Mouse (Mus musculus) CH12.LX (cell line): Measurements from ENCODE around the gene Lgr4. TPM values are rescaled to one million over a fixed set of nuclear protein-coding genes. Genes with fewer than 3 reads are reported as not detected.

Experiments used
- DNase-seq: peaks from one replicate; pipeline ENCODE4 v3.0.0-alpha.2; 2013; ENCODE audit errors: extremely low read depth
- H3K27ac ChIP-seq: 2 replicates; pipeline ENCODE4 v1.5.1; 2012; ENCODE audit warnings: low read depth, mild to moderate bottlenecking, control low read depth, moderate library complexity; ENCODE audit not compliant: insufficient read depth
- H3K27me3 ChIP-seq: replicated peaks from 2 replicates; pipeline ENCODE3; 2012; ENCODE audit warnings: inconsistent platforms
- H3K36me3 ChIP-seq, 2 experiments: replicated peaks in 1 of 2; 2 replicates each; pipeline versions ENCODE3 to v1.6.1; 2012; ENCODE audit warnings: inconsistent platforms in 1 of 2, low read length in 1 of 2, mild to moderate bottlenecking in 1 of 2, mixed read lengths in 1 of 2, moderate library complexity in 1 of 2; ENCODE audit not compliant: control insufficient read depth in 1 of 2, insufficient read depth in 1 of 2
- H3K4me1 ChIP-seq, 2 experiments: 2 replicates each; pipeline ENCODE4 v1.6.1; 2012; ENCODE audit warnings: inconsistent platforms in 1 of 2, moderate library complexity in 1 of 2; ENCODE audit not compliant: insufficient read depth in 2 of 2, control insufficient read depth in 1 of 2
- H3K4me2 ChIP-seq: 2 replicates; pipeline ENCODE4 v1.6.1; 2012; ENCODE audit warnings: low read depth, mild to moderate bottlenecking, control low read depth; ENCODE audit not compliant: poor library complexity, insufficient read depth, severe bottlenecking
- H3K4me3 ChIP-seq, 3 experiments: fragments of 150-350 bp in 1 of 3; sonication (generic) in 1 of 3; replicated peaks in 1 of 3; 2 replicates each; pipeline versions ENCODE3 to v1.5.1; 2011 to 2012; ENCODE audit warnings: low read depth in 2 of 3, low read length in 2 of 3, mild to moderate bottlenecking in 2 of 3, moderate library complexity in 2 of 3, control low read depth in 1 of 3, improper control_type of control experiment in 1 of 3, inconsistent platforms in 1 of 3, mixed read lengths in 1 of 3; ENCODE audit not compliant: poor library complexity in 1 of 3
- H3K79me2 ChIP-seq: replicated peaks from 2 replicates; pipeline ENCODE4 v1.6.1; 2012; ENCODE audit warnings: mild to moderate bottlenecking, moderate library complexity; ENCODE audit not compliant: control insufficient read depth, poor library complexity, insufficient read depth, severe bottlenecking; ENCODE audit errors: extremely low read depth
- H3K9ac ChIP-seq: 2 replicates; pipeline ENCODE4 v1.6.1; 2012; ENCODE audit warnings: low read depth, mild to moderate bottlenecking, control low read depth, moderate library complexity; ENCODE audit not compliant: insufficient read depth
- H3K9me3 ChIP-seq: replicated peaks from 2 replicates; pipeline ENCODE3; 2012; ENCODE audit warnings: low read length, inconsistent platforms, mixed read lengths
- BHLHE40 ChIP-seq: IDR thresholded peaks from 2 replicates; pipeline ENCODE4 v1.6.1; 2011; ENCODE audit warnings: mild to moderate bottlenecking, low read depth, low read length, improper control_type of control experiment
- CHD1 ChIP-seq: IDR thresholded peaks from 2 replicates; pipeline ENCODE4 v1.6.1; 2012; ENCODE audit warnings: low read depth, low read length, improper control_type of control experiment, inconsistent platforms
- E2F4 ChIP-seq: IDR thresholded peaks from 2 replicates; pipeline ENCODE4 v1.6.1; 2011; ENCODE audit warnings: low read depth, low read length, improper control_type of control experiment; ENCODE audit not compliant: insufficient replicate concordance
- ELF1 ChIP-seq: IDR thresholded peaks from 2 replicates; pipeline ENCODE4 v1.6.1; 2014; ENCODE audit warnings: low read depth, mild to moderate bottlenecking, inconsistent platforms, low read length, improper control_type of control experiment
- ETS1 ChIP-seq: conservative IDR thresholded peaks from 2 replicates; pipeline ENCODE4 v1.6.1; 2012; ENCODE audit warnings: low read depth, mild to moderate bottlenecking, inconsistent platforms, low read length, improper control_type of control experiment, moderate library complexity
- GABPA ChIP-seq: IDR thresholded peaks from 2 replicates; pipeline ENCODE4 v1.6.1; 2012; ENCODE audit warnings: low read depth, low read length, improper control_type of control experiment, inconsistent platforms; ENCODE audit not compliant: insufficient replicate concordance
- KAT2A ChIP-seq: IDR thresholded peaks from 2 replicates; pipeline ENCODE4 v1.6.1; 2012; ENCODE audit warnings: low read length, improper control_type of control experiment, inconsistent platforms; ENCODE audit not compliant: insufficient replicate concordance
- MAFK ChIP-seq: IDR thresholded peaks from 2 replicates; pipeline ENCODE4 v1.6.1; 2011; ENCODE audit warnings: low read length, improper control_type of control experiment; ENCODE audit not compliant: insufficient replicate concordance
- MAZ ChIP-seq: IDR thresholded peaks from 2 replicates; pipeline ENCODE4 v1.6.1; 2012; ENCODE audit warnings: low read depth, mild to moderate bottlenecking, inconsistent platforms, low read length, improper control_type of control experiment, moderate library complexity
- MEF2A ChIP-seq: IDR thresholded peaks from 2 replicates; pipeline ENCODE4 v1.6.1; 2014; ENCODE audit warnings: low read depth, mild to moderate bottlenecking, inconsistent platforms, low read length, improper control_type of control experiment, borderline replicate concordance
- MYC ChIP-seq: IDR thresholded peaks from 2 replicates; pipeline ENCODE4 v1.6.1; 2011; ENCODE audit warnings: low read depth, mild to moderate bottlenecking, improper control_type of control experiment, low read length
- NELFE ChIP-seq: IDR thresholded peaks from 2 replicates; pipeline ENCODE4 v1.6.1; 2011; ENCODE audit warnings: low read depth, low read length, improper control_type of control experiment
- PAX5 ChIP-seq: IDR thresholded peaks from 2 replicates; pipeline ENCODE4 v1.6.1; 2012; ENCODE audit warnings: low read length, inconsistent platforms, mixed read lengths
- RCOR1 ChIP-seq: conservative IDR thresholded peaks from 2 replicates; pipeline ENCODE4 v1.6.1; 2012; ENCODE audit warnings: low read depth, mild to moderate bottlenecking, inconsistent platforms, low read length, improper control_type of control experiment
- SMC3 ChIP-seq: IDR thresholded peaks from 2 replicates; pipeline ENCODE4 v1.6.1; 2011; ENCODE audit warnings: low read depth, low read length, improper control_type of control experiment
- TCF12 ChIP-seq: IDR thresholded peaks from 2 replicates; pipeline ENCODE4 v1.6.1; 2014; ENCODE audit warnings: low read depth, mild to moderate bottlenecking, inconsistent platforms, low read length, improper control_type of control experiment
- UBTF ChIP-seq: IDR thresholded peaks from 2 replicates; pipeline ENCODE4 v1.6.1; 2012; ENCODE audit warnings: low read depth, mild to moderate bottlenecking, inconsistent platforms, low read length, improper control_type of control experiment, moderate library complexity
- USF2 ChIP-seq: conservative IDR thresholded peaks from 2 replicates; pipeline ENCODE4 v1.6.1; 2011; ENCODE audit warnings: low read depth, low read length, improper control_type of control experiment
- ZNF384 ChIP-seq: IDR thresholded peaks from 2 replicates; pipeline ENCODE4 v1.6.1; 2012; ENCODE audit warnings: low read depth, low read length, improper control_type of control experiment, inconsistent platforms
- dilution Hi-C: fragments of 300-500 bp; cut with MboI; formaldehyde crosslinking; loops from 2 replicates; pipeline ENCODE4 v1.14.3; 2020; ENCODE audit warnings: low sequenced_read_pairs; ENCODE audit not compliant: extremely low pct_unique_long_range_greater_than_20kb, extremely low pct_ligation_motif_present
- in situ Hi-C: fragments of 300-500 bp; cut with MboI; formaldehyde crosslinking; loops from 3 replicates; pipeline ENCODE4 v1.14.3; 2019; ENCODE audit warnings: low sequenced_read_pairs, low pct_ligation_motif_present, low pct_unique_long_range_greater_than_20kb, mixed read lengths
- polyA plus RNA-seq: library from polyadenylated mRNA; unstranded; fragments of >175 nt; gene quantifications from 2 replicates; pipeline ENCODE4 v1.2.1, GENCODE M21; 2012; ENCODE audit warnings: low read depth; ENCODE audit not compliant: insufficient read length
- total RNA-seq, 2 experiments: library from RNA; depleted of rRNA; stranded (reverse); fragments of 300-350 nt in 1 of 2; fragments of >200 nt in 1 of 2; gene quantifications; 2 replicates each; pipeline ENCODE4 v1.2.3; 2012 to 2014

Gene Lgr4
- total and polyA plus RNA-seq, 3 experiments, result 6.1 to 11.4 (median 6.9) TPM

DNA sequence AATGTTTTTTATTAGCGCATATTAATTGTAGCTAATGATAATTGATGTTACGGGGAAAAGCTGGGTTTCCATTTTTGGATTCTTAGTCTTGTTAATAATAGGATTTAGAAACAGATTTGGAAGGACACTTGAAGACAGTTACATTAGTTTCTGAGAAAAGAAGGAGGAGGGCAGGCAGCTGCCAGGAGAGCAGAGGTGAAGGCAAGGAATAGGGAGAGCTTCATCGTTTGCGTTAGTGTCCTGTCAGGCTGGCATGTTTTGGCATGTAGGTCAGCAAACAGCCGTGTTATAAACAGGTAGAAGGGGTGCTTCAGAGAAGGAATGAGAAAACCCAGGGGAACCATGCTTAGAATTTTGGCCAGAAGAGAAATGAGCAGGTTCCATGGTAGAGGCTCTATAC is 38.5 kb downstream of the Lgr4 start:
- Histone ChIP-seq H3K36me3 (no peaks in the 10 kb centered on the region), H3K4me3 (no peak overlapping the region), H3K27me3 (no peaks in the 10 kb centered on the region), H3K9me3 (no peaks in the 10 kb centered on the region), H3K9ac (no peak overlapping the region), H3K27ac (no peak overlapping the region)
- dilution Hi-C loops, result no loop called here
- no peak for TF ChIP-seq CHD1
- TF ChIP-seq USF2, result no peak
- TF ChIP-seq NELFE, result no peak
- TF ChIP-seq SMC3, result no peak
- TF ChIP-seq TCF12, result no peak
- TF ChIP-seq KAT2A, result no peak
- no peak for TF ChIP-seq ZNF384
- TF ChIP-seq GABPA, result no peak
- TF ChIP-seq PAX5, result no peak
- no peak for TF ChIP-seq MAZ
- TF ChIP-seq MEF2A, result no peak
- no peak for TF ChIP-seq ELF1
- TF ChIP-seq ETS1, result no peak
- TF ChIP-seq, all 38 proteins: peak for 0
- Histone ChIP-seq H3K4me2 (no peak overlapping the region), H3K79me2 (no peaks in the 10 kb centered on the region), H3K4me1 (peaks cover 9 to 62% of the 10 kb centered on the region in 2 experiments; a peak in 3 of 4 replicates)
- no peak for DNase-seq
- in situ Hi-C loops, result no loop called here

DNA sequence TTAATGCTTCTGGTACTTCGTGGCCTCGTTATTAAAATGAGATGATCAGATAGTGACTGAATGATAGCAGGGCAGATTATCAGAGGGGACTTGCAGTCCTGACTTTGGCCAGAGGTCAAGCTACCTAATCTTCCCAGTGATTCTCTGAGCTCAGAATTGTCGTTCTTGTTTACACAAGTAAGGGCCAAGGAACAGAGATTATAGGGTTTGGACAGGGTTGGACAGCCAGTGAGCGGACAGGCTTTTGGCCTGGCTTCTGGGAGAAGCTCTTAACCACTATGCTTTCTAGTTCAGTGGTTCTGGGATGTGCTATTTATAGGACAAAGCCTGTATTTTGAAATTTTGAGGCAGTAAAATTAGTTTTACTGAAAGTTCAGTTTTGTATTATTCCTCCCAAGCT is 39.3 kb downstream of the Lgr4 start:
- Histone ChIP-seq H3K4me1 (peaks cover 9 to 53% of the 10 kb centered on the region in 2 experiments; a peak in 3 of 4 replicates), H3K36me3 (no peaks in the 10 kb centered on the region), H3K27me3 (no peaks in the 10 kb centered on the region), H3K9ac (no peak overlapping the region), H3K79me2 (no peaks in the 10 kb centered on the region), H3K27ac (no peak overlapping the region), H3K9me3 (no peaks in the 10 kb centered on the region), H3K4me2 (no peak overlapping the region), H3K4me3 (no peak overlapping the region)
- dilution Hi-C loops (no loop called here), in situ Hi-C loops (no loop called here)
- no peak for TF ChIP-seq E2F4
- no peak for TF ChIP-seq MAZ
- no peak for TF ChIP-seq CHD1
- TF ChIP-seq BHLHE40, result no peak
- TF ChIP-seq GABPA, result no peak
- TF ChIP-seq UBTF, result no peak
- no peak for TF ChIP-seq MAFK
- TF ChIP-seq MYC, result no peak
- no peak for TF ChIP-seq RCOR1
- no peak for DNase-seq
